Mouse (Mus musculus): Measurements from ENCODE around the gene Egln1. TPM values are rescaled to one million over a fixed set of nuclear protein-coding genes. Genes with fewer than 3 reads are reported as not detected.

Egln1 gene
- total RNA-seq, 2 experiments from 2014 or later, result 67.8 to 69.6 TPM

DNA sequence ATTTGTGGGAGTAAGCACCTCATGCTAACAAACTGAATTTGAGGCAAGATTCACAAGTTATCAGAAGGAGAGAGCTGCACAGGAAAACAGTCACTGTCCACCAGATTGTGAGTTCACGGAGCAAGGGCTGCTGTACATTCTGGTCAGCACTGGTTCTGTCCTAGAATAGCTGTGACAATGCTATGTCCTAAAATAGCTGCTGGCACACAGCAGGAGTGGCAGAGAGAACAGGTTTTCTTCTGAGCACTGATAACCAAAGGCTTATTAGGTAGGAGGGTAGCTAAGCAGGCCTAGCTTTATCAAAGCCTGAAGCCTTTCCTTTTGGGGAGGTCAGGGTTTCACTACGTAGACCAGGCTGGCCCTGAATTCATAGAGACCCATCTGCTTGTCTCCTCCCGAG, 88.9 kb downstream of the Egln1 start:
- DNase-seq (ENCODE audit: low spot score in 2 of 2), result no peak

DNA sequence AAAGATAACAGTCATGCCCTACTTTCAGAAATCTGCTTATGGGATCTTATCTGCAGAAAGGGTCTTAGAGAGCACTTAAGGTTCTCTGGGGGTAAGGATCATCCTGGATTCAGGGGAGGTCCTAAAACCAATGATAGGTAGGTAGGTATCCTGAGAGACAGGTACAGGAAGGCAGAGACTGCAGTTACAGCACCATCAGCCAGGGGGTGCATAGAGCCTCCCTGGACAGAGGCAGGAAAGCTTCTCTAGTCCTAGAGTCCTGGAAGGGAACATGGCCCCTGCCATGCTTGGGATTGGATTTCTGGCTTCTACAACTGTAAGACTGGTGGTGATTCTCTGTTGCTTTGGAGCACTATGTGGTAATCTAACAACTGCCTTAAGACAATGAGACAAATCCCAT, 89.7 kb downstream of the Egln1 start:
- no peak for DNase-seq (ENCODE audit: low spot score in 2 of 2)

Other genes with a start within 250 kb of the Egln1 start
- 10 to 100 TPM; 41.3 to 41.6 TPM for gene Ttc13, start 227.3 kb downstream of the Egln1 start, total RNA-seq (2021)
- 10 to 100 TPM; 12.0 to 12.8 TPM for gene Arv1, start 227.2 kb downstream of the Egln1 start, total RNA-seq (2021)
- gene Fam89a, start 197.5 kb downstream of the Egln1 start, total RNA-seq (2021), result 1 to 10 TPM; 1.0 to 1.1 TPM
- 1 to 10 TPM; 1.2 to 1.7 TPM for gene Trim67, start 156.2 kb downstream of the Egln1 start, total RNA-seq (2021)
- gene Gnpat, start 86.3 kb downstream of the Egln1 start, total RNA-seq (2021), result 10 to 100 TPM; 58.4 to 61.9 TPM
- gene 2810004N23Rik, start 86.2 kb downstream of the Egln1 start, total RNA-seq (2021), result 10 to 100 TPM; 21.2 to 24.5 TPM
- gene Exoc8, start 51.6 kb downstream of the Egln1 start, total RNA-seq (2021), result 10 to 100 TPM; 33.5 to 36.9 TPM
- 10 to 100 TPM; 13.1 to 13.2 TPM for gene Sprtn, start 51.4 kb downstream of the Egln1 start, total RNA-seq (2021)
- 100 to 1,000 TPM; 160 to 161 TPM for gene Tsnax, start 63.7 kb upstream of the Egln1 start, total RNA-seq (2021)
- 1 to 10 TPM; 4.3 to 4.6 TPM for gene Disc1, start 104.9 kb upstream of the Egln1 start, total RNA-seq (2021)